Mouse (Mus musculus): Measurements from ENCODE around the gene Ccdc18. TPM values are rescaled to one million over a fixed set of nuclear protein-coding genes. Genes with fewer than 3 reads are reported as not detected.
"Not testable (repeated sequence)": the region's sequence is repeated elsewhere in the genome, so short reads cannot be mapped to it uniquely, and the experiment has no call there.

Gene Ccdc18
- total RNA-seq, 2 experiments from 2014 or later, result 0.31 to 0.59 TPM

DNA sequence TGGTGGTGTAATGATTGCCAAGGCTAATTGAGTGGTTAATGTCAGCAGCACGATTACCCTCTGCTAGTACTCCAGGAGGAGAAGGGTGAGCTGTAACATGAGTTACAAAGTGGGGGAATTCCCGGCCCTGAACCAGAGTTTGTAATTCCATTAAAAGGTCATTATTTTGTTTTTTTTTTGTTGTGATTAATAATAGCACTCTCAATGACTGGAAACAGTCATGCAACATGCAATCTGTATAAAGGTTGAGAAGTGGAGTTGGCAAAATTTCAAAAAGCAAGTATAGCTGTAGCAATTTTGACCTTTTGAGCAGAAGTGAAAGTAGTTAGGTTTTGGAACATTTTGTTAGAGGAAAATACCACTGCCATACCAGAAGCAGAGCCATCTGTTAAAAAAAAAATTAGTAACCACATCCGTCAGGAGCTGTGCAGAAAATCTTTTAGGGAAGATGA is 113.7 kb downstream of the Ccdc18 start:
- intact Hi-C loops (cut with DNase I), result no loop called here

DNA sequence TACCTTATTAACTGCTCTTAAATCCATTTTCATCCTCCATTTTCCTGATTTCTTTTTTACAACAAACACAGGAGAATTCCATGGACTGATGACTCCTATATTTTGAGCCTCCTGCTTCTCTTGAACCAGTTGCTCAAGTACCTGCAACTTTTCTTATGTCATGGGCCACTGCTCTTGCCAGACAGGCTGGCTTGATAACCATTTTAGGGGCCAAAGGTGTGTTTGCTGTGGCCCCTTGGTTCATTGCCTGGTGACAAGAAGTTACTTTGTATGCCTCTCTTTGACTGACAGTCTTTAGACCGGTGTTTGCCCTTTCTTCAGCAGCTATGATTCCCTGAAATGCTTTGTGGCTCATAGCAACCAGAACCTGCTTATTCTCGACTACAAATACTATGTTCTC is 117.4 kb downstream of the Ccdc18 start:
- intact Hi-C loops (cut with DNase I), result no loop called here
- no peak for DNase-seq (ENCODE audit: low spot score)

More for the DNA sequence above, 113.7 kb downstream of the Ccdc18 start:
- DNase-seq (ENCODE audit: low spot score), result no peak

DNA sequence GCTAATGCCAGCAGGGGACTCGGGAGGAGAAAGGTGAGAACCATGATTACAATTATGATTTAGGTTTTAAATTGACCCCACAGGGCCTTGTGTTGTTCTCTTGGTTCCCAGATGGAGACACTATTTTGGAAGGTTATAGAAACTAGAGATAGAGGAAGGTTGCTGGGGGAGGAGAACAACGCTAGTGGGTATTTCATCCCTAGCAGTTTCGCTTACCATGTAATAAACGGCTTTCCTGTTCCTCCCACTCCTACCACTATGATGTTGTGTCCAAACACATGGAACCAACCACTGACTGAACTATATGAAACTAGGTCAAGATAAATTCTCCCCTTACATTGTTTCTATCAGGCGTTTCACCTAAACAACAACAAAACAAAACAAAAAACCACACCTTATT is 122.6 kb downstream of the Ccdc18 start:
- intact Hi-C loops (cut with DNase I), result no loop called here
- no peak for DNase-seq (ENCODE audit: low spot score)

DNA sequence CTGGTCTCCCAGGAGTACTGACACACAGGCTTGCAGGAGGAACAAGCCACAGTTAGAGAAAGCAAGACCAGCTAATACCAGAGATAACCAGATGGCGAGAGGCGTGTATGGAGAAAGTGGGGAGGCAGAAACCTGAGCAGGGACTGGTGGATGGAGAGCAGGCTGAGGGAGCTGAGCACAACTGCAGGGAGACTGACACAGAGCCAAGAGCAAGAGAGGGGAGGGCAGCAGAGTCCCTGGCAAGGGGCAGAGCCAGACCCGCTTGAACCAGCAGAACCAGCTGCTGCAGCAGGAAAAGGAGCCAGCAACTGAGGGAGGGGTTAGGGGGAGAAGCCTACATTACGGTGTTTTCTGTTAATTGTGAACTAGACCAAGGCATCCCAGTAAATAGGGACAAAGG is 130.0 kb downstream of the Ccdc18 start:
- intact Hi-C loops (cut with DNase I), result loop anchor here (10.0 kb wide), 2 partner anchors 198 to 202 kb away; partner anchors contain the start of genes Mtf2 and Pcgf3
- no peak for DNase-seq (ENCODE audit: low spot score)

DNA sequence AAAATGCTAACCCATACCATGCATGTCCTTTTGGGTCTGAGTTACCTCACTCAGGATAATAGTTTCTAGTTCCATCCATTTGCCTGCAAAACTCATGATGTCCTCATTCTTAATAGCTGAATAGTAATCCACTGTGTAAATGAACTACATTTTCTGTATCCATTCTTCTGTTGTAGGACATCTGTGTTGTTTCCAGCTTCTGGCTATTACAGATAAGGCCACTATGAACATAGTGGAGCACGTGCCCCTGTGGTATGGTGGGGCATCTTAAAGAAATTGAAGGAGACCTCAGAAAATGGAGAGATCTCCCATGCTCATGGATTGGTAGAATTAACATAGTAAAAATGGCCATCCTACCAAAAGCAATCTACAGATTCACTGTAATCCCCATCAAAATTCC is 131.1 kb downstream of the Ccdc18 start:
- intact Hi-C loops (cut with DNase I), result loop anchor here (10.0 kb wide), 2 partner anchors 199 to 201 kb away; partner anchors contain the start of genes Mtf2 and Pcgf3
- DNase-seq (ENCODE audit: low spot score), result not testable (repeated sequence)

DNA sequence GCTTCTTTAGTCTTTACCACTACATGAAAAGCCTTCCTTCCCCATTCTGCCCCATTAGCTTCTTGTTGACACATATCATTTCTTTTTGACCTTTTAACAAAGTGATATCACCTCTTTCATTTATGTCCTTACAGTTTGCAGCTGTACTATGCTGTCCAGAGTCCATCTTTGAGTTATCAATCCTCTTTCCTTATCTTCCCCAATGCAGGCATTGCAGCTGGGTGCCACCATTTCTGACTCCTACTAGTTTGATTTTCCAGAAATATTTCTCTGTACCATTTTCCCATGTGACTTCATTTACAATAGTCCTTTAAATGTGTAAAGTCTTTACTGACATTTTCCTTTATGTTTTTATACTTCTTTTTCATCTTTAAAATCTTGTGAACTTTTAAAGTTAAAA is 134.3 kb downstream of the Ccdc18 start:
- intact Hi-C loops (cut with DNase I), result loop anchor here (5.0 to 10.0 kb wide), 3 partner anchors 135 to 202 kb away; partner anchors contain the start of genes Ccdc18, Mtf2, Pcgf3 and Tmed5
- no peak for DNase-seq (ENCODE audit: low spot score)

DNA sequence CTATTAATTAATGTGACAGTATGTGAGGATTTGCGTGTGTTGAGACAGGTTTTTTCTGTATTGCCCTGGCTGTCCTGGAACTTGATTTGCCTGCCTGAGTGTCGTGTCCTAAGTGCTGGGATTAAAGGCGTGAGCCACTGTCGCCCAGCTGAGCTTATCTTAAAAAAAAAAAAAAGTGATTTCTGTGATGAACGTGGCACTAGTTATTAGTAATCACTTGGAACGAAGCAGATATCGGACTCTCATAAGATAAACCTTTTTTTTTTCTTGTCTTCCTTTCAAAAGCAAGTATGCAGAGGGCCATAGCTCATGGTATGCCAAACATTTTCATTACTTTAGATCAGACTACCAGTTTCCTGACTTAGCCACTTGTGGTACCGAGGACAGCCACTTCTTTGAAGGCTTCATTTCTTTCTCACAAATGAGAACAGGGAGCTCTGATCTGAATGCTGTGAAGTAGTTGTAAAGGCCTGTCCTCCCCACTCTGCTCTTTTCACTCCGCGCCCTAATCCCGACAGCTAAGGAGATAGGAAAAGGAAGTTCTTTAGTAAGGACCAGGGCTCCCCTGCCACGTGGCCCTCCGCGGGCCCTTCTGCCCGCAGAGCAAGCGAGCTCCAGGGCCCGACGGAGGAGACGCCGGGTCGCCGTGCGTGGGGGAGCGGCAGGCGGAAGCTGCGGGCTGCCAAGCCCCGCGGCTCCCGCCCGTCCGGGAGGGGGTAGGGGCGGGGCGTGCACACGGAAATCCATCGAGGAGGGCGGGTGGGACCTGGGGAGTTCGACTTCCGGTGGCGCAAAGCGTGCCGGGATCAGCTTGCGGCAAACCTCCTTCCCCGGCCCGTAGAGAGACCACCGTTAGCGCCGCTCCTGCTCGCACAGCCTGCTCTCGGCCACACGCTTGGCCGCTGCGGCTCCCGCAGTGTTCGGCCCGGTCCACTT is 135.7 kb downstream of the Ccdc18 start, which contains the start of gene Dr1:
Gene Dr1, plus strand, starts transcription at position 771 of the 936 bp plus-strand sequence.
- intact Hi-C loops (cut with DNase I), result loop anchor here (2.0 to 10.0 kb wide), 4 partner anchors 44 to 204 kb away; partner anchors contain the start of genes Ccdc18, Mtf2, Pcgf3 and Pigg
- peak; percentile 77 for DNase-seq (ENCODE audit: low spot score)

DNA sequence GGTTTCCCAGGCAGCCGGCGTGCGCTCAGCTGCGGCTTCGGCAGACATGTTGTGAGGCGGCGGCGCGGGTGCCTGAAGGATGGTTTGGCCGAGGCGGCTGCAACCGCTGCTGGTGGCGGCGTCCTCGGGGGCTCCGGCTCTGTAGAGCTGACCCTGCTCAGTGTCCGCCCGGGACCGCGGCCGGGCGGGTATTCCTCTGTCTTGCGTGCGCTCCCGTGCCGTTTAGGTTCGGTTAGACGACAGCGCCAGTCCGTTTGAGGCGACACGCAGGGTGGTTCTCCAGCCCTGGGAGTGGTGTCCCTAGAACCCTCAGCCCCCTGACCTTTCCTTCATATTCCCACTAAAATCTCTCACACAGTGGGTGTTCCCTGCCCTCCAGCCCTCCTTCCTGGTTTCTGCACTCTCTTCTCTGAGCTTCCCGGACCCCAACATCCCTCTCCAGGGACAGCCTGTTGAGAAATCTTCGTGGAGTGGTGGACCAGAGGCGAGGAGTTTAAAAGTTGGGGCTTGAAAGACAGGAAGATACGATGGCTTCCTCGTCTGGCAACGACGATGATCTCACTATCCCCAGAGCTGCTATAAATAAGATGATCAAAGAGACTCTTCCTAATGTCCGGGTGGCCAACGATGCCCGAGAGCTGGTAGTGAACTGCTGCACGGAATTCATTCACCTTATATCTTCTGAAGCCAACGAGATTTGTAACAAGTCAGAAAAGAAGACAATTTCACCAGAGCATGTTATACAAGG is 136.6 kb downstream of the Ccdc18 start:
- intact Hi-C loops (cut with DNase I), result loop anchor here (2.0 to 10.0 kb wide), 4 partner anchors 44 to 204 kb away; partner anchors contain the start of genes Ccdc18, Mtf2, Pcgf3 and Pigg

DNA sequence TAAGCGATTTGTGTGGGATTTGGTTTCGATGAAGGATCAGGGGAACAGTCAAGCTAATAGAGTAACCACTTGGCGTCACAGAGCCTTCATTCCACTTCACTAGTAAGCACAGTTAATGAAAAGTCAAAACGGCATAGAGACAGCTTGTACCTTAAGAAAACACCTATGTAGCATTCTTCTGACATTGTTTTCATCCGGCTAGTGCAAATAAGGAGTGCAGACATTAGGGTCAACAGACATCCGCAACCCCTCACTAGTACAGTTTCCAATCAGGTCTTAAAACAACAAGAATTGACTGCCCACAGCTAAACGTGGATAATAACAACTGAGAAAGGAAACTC is 137.1 kb downstream of the Ccdc18 start:
- DNase-seq (ENCODE audit: low spot score), result no peak
- intact Hi-C loops (cut with DNase I), result loop anchor here (2.0 to 10.0 kb wide), 4 partner anchors 43 to 205 kb away; partner anchors contain the start of genes Ccdc18, Mtf2, Pcgf3 and Pigg

More for the DNA sequence above, 136.6 kb downstream of the Ccdc18 start:
- no peak for DNase-seq (ENCODE audit: low spot score)

DNA sequence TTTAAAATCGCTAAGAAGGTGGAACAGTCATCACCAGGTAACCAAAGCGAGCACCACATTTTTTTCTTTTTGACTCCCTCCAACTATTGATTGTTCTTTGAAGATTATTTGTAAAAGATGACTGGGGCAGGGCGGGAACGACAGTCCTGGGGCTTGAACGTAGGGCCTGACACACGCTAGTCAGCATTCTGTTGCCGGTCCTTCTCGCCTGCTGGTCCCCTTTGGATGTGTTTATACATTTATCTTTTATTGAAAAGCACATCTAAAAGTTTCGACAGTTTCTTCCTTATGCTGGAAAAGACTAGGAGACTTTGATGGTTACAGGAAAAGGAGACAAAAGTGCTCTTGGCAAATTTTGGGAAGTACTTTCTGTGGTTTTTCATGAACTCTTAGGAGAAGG is 137.7 kb downstream of the Ccdc18 start:
- intact Hi-C loops (cut with DNase I), result no loop called here
- DNase-seq (ENCODE audit: low spot score), result no peak

DNA sequence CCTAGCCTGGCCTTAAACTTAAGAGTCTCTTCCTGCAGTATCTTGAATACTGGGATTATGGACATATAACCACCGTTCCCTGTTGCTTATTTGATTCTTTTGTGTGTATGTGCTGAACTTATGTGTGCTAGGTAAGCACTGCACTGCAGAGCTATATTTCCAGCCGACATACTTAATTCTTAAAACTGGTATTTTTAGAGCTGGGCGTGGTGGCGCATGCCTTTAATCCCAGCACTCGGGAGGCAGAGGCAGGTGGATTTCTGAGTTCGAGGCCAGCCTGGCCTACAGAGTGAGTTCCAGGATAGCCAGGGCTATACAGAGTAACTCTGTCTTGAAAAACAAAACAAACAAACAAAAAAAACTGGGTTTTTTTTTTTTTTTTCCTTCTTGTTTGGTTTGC is 138.7 kb downstream of the Ccdc18 start:
- intact Hi-C loops (cut with DNase I), result not testable (repeated sequence)

More for the DNA sequence above, 138.7 kb downstream of the Ccdc18 start:
- not testable (repeated sequence) for DNase-seq (ENCODE audit: low spot score)

Other genes with a start within 250 kb of the Ccdc18 start
- 10 to 100 TPM; 30.6 to 34.7 TPM for gene Rpl5, start 232.4 kb upstream of the Ccdc18 start, total RNA-seq (2021)
- gene Fam69a, start 145.8 kb upstream of the Ccdc18 start, total RNA-seq (2021), result 10 to 100 TPM in 1 of 2 experiments, 1 to 10 TPM in 1; 8.0 to 10.9 TPM
- 10 to 100 TPM; 11.8 to 14.0 TPM for gene Mtf2, start 67.2 kb upstream of the Ccdc18 start, total RNA-seq (2021)
- gene Tmed5, start 255 bp upstream of the Ccdc18 start, total RNA-seq (2021), result 10 to 100 TPM; 25.4 to 26.0 TPM
- gene Dr1, start 136.0 kb downstream of the Ccdc18 start, total RNA-seq (2021), result 10 to 100 TPM; 19.2 to 22.4 TPM
- gene Pigg, start 179.7 kb downstream of the Ccdc18 start, total RNA-seq (2021), result 10 to 100 TPM in 1 of 2 experiments, 1 to 10 TPM in 1; 9.0 to 10.7 TPM
- gene Gm42517, start 235.0 kb downstream of the Ccdc18 start, total RNA-seq (2021), result under 1 TPM; 0.50 to 0.78 TPM